Comparison of ENCODE assay signal across 8 mouse cellular contexts in genomic region chr13:91462893-91463481, GRCm38 (mm10). TPM values are rescaled to one million over a fixed set of nuclear protein-coding genes. Genes with fewer than 3 reads are reported as not detected.
DNase-seq lines count a peak whose midpoint lies in the region; ATAC-seq and TF ChIP-seq lines count a peak whose summit lies in the region.

No protein-coding gene starts in this region.

- no peaks in the 10 kb centered on the region for H3K9me3 ChIP-seq in hindbrain, embryonic 14.5 days (ENCODE audit: control insufficient read depth, low read length)
- H3K9me3 ChIP-seq in neural tube, embryonic 15.5 days (replicated peaks) = no peaks in the 10 kb centered on the region

- no peaks in the 10 kb centered on the region for H3K27me3 ChIP-seq in hindbrain, embryonic 14.5 days (ENCODE audit: control insufficient read depth, insufficient read depth, low read length)
- H3K27me3 ChIP-seq in liver, adult 2 months (ENCODE audit: control insufficient read depth, insufficient read depth, low read length) = peaks cover 4% of the 10 kb centered on the region; the same call in 1 of the 2 replicates
- H3K27me3 ChIP-seq in neural tube, embryonic 15.5 days (replicated peaks) = no peaks in the 10 kb centered on the region

- WGBS in hindbrain, embryonic 14.5 days = 18% methylated on average over 9 of the region's 9 CpGs
- 45% methylated on average over 9 of the region's 9 CpGs for WGBS in liver, adult 2 months
- WGBS in neural tube, embryonic 15.5 days = 18% methylated on average over 9 of the region's 9 CpGs

- 0 out of 2 replicates have a peak overlapping the region, but pooled peaks have one; percentile 83 for H3K9ac ChIP-seq in hindbrain, embryonic 14.5 days
- H3K9ac ChIP-seq in liver, adult 2 months (ENCODE audit: low read depth, low read length) = no peak overlapping the region
- H3K9ac ChIP-seq in neural tube, embryonic 15.5 days (replicated peaks) = no peak overlapping the region

- no peak overlapping the region for H3K27ac ChIP-seq in cortical plate, adult 2 months (ENCODE audit: insufficient read depth, low read length)
- 0 out of 2 replicates have a peak overlapping the region, but pooled peaks have one; percentile 9 for H3K27ac ChIP-seq in hindbrain, embryonic 14.5 days
- H3K27ac ChIP-seq in liver, adult 2 months (replicated peaks; ENCODE audit: insufficient read depth, low read depth, low read length) = no peak overlapping the region
- H3K27ac ChIP-seq in neural tube, embryonic 15.5 days (replicated peaks) = no peak overlapping the region

- peak overlapping the region; percentile 33; the same call in 1 of the 2 replicates for H3K4me3 ChIP-seq in cortical plate, adult 2 months (ENCODE audit: insufficient read depth, low read length)
- H3K4me3 ChIP-seq in hindbrain, embryonic 14.5 days (replicated peaks; ENCODE audit: low read length) = peak overlapping the region; percentile 94
- no peak overlapping the region for H3K4me3 ChIP-seq in liver, adult 2 months (ENCODE audit: insufficient read depth, low read depth, low read length)
- peak overlapping the region; percentile 17 for H3K4me3 ChIP-seq in neural tube, embryonic 15.5 days (replicated peaks)

- TF ChIP-seq CTCF in cortical plate, adult 2 months (IDR thresholded peaks at IDR 0.05; ENCODE audit: extremely low read depth, insufficient read depth, low read length) = peak; percentile 66; the same call in 1 of the 2 replicates
- TF ChIP-seq CTCF in liver, adult 2 months (IDR thresholded peaks at IDR 0.05; ENCODE audit: low read depth, low read length) = no peak

- H3K4me2 ChIP-seq in hindbrain, embryonic 14.5 days (replicated peaks) = peak overlapping the region; percentile 77
- peak overlapping the region; percentile 85 for H3K4me2 ChIP-seq in neural tube, embryonic 15.5 days

- no peaks in the 10 kb centered on the region for H3K36me3 ChIP-seq in hindbrain, embryonic 14.5 days (replicated peaks; ENCODE audit: control insufficient read depth, insufficient read depth)
- no peaks in the 10 kb centered on the region for H3K36me3 ChIP-seq in liver, adult 2 months (ENCODE audit: control insufficient read depth, insufficient read depth, low read length)
- no peaks in the 10 kb centered on the region for H3K36me3 ChIP-seq in neural tube, embryonic 15.5 days

- ATAC-seq in hindbrain, embryonic 14.5 days (ENCODE audit: low FRiP score) = no peak
- no peak for ATAC-seq in neural tube, embryonic 15.5 days (ENCODE audit: low FRiP score)
- no peak for ATAC-seq in inflammation-experienced regulatory T-cells, adult 6 months

- peak; percentile 23 for DNase-seq in kidney, adult 11 months
- no peak for DNase-seq in kidney, adult 18-20 months
- DNase-seq in hindbrain, embryonic 14.5 days (ENCODE audit: low spot score) = peak; percentile 72
- DNase-seq in liver, adult 2 months (ENCODE audit: extremely low read depth, low read depth, low spot score) = peak; percentile 33
- DNase-seq in urinary bladder, postnatal 4 days (ENCODE audit: low spot score in 2 of 2) = no peak

- no peaks in the 10 kb centered on the region for H3K79me2 ChIP-seq in liver, adult 2 months (ENCODE audit: control insufficient read depth, insufficient read depth, low read length)

- TF ChIP-seq POLR2A in cortical plate, adult 2 months (IDR thresholded peaks at IDR 0.05; ENCODE audit: extremely low read depth, insufficient read depth, low read length) = no peak
- TF ChIP-seq POLR2A in liver, adult 2 months (IDR thresholded peaks at IDR 0.05; ENCODE audit: extremely low read depth, insufficient read depth, low read length) = no peak

- H3K4me1 ChIP-seq in cortical plate, adult 2 months (ENCODE audit: control insufficient read depth, insufficient read depth, low read length) = peaks cover 7% of the 10 kb centered on the region; the same call in 1 of the 2 replicates
- H3K4me1 ChIP-seq in hindbrain, embryonic 14.5 days (replicated peaks; ENCODE audit: control insufficient read depth, insufficient read depth, low read length) = peaks cover 44% of the 10 kb centered on the region
- no peaks in the 10 kb centered on the region for H3K4me1 ChIP-seq in liver, adult 2 months (ENCODE audit: control insufficient read depth, insufficient read depth, low read length)
- peaks cover 24% of the 10 kb centered on the region for H3K4me1 ChIP-seq in neural tube, embryonic 15.5 days

RNA-seq across cellular contexts. Expression of gene Ssbp2, which starts 2.9 kb away (rescaled TPM):
- polyA plus RNA-seq in cortical plate, adult 2 months (2012; rRNA removed) = 104 and 107 TPM in 2 replicates
- polyA plus RNA-seq in hindbrain, embryonic 14.5 days (2014; fragmentation: Nextera tagmentation; extraction: Ambion mirVana) = 204 and 220 TPM in 2 replicates
- 1.7 and 2.5 TPM in 2 replicates for total RNA-seq in liver, adult 2 months (2014; rRNA removed)
- 0.54 and 1.2 TPM in 2 replicates for polyA plus RNA-seq in liver, adult 2 months (2012; rRNA removed)
- polyA plus RNA-seq in neural tube, embryonic 15.5 days (2015; fragmentation: Nextera tagmentation; extraction: Ambion mirVana) = 192 and 214 TPM in 2 replicates
- 100 to 1,000 TPM in 2 of 3 experiments, 10 to 100 TPM in 1; 27.3 to 231 (median 181) TPM for polyA plus RNA-seq in inflammation-experienced regulatory T-cells, adult 6 months (2017; shearing (Covaris generic))

Comparison
In these comparisons a context has a peak if more than half of its experiments do, and no peak if none do; other contexts are left out.
1. DNase-seq: peak in kidney, adult 11 months (single experiment), hindbrain, embryonic 14.5 days (single experiment) and liver, adult 2 months (single experiment); none in kidney, adult 18-20 months (single experiment) and urinary bladder, postnatal 4 days (0 of 2).
2. RNA of gene Ssbp2, which starts 2.9 kb away (polyA plus RNA-seq): 192 to 214 TPM in neural tube, embryonic 15.5 days, 204 to 220 TPM in hindbrain, embryonic 14.5 days, 27.3 to 231 TPM in inflammation-experienced regulatory T-cells, adult 6 months and 104 to 107 TPM in cortical plate, adult 2 months; 0.54 to 1.2 TPM in liver, adult 2 months; every median in the first group is over 10 times any median in the second.